Mouse (Mus musculus) forebrain, embryonic 16.5 days (tissue): ENCODE data around the gene Il22ra2. TPM values are rescaled to one million over a fixed set of nuclear protein-coding genes. Genes with fewer than 3 reads are reported as not detected.

ENCODE experiments used
- ATAC-seq: fragments of 200-750 bp; cut with Nextera tagmentation; 2 replicates; pipeline ENCODE4 v1.8.0; 2017; ENCODE audit warnings: mild to moderate bottlenecking, moderate library complexity
- H3K27ac ChIP-seq: fragments of 300-500 bp; sonication (generic); 2 replicates; pipeline ENCODE4 v1.5.1; 2014; ENCODE audit warnings: low read length, control low read depth
- H3K27me3 ChIP-seq: fragments of 300-500 bp; sonication (generic); replicated peaks from 2 replicates; pipeline ENCODE4 v1.6.1; 2014; ENCODE audit warnings: low read length; ENCODE audit not compliant: control insufficient read depth, insufficient read depth
- H3K36me3 ChIP-seq: fragments of 300-500 bp; sonication (generic); 2 replicates; pipeline ENCODE4 v1.6.1; 2014; ENCODE audit not compliant: control insufficient read depth, insufficient read depth
- H3K4me1 ChIP-seq: fragments of 300-500 bp; sonication (generic); replicated peaks from 2 replicates; pipeline ENCODE4 v1.6.1; 2014; ENCODE audit warnings: low read length; ENCODE audit not compliant: control insufficient read depth, insufficient read depth
- H3K4me2 ChIP-seq: fragments of 300-500 bp; sonication (generic); 2 replicates; pipeline ENCODE4 v1.6.1; 2014; ENCODE audit warnings: mild to moderate bottlenecking, low read length, control low read depth
- H3K4me3 ChIP-seq: fragments of 300-500 bp; sonication (generic); replicated peaks from 2 replicates; pipeline ENCODE4 v1.5.1; 2014; ENCODE audit warnings: mild to moderate bottlenecking, low read length, control low read depth
- H3K9ac ChIP-seq: fragments of 300-500 bp; sonication (generic); replicated peaks from 2 replicates; pipeline ENCODE4 v1.6.1; 2014; ENCODE audit warnings: low read depth, low read length, control low read depth
- H3K9me3 ChIP-seq: fragments of 300-500 bp; sonication (generic); 2 replicates; pipeline ENCODE4 v1.6.1; 2016; ENCODE audit warnings: low read length; ENCODE audit not compliant: control insufficient read depth
- WGBS: fragments of 180-500 bp; shearing (Covaris S2); extraction: QIAGEN DNeasy Blood & Tissue Kit; methylation state at CpG from one replicate; pipeline ENCODE4 v1.1.7; 2014; 5-methylcytosine and 5-hydroxymethylcytosine counted together
- polyA plus RNA-seq: library from polyadenylated mRNA; unstranded; fragments of >200 nt; fragmentation: Nextera tagmentation; extraction: Ambion mirVana; gene quantifications from 2 replicates; pipeline ENCODE4 v1.2.1, GENCODE M21; 2015

The Il22ra2 gene
- not detected in 2 replicates for polyA plus RNA-seq

DNA sequence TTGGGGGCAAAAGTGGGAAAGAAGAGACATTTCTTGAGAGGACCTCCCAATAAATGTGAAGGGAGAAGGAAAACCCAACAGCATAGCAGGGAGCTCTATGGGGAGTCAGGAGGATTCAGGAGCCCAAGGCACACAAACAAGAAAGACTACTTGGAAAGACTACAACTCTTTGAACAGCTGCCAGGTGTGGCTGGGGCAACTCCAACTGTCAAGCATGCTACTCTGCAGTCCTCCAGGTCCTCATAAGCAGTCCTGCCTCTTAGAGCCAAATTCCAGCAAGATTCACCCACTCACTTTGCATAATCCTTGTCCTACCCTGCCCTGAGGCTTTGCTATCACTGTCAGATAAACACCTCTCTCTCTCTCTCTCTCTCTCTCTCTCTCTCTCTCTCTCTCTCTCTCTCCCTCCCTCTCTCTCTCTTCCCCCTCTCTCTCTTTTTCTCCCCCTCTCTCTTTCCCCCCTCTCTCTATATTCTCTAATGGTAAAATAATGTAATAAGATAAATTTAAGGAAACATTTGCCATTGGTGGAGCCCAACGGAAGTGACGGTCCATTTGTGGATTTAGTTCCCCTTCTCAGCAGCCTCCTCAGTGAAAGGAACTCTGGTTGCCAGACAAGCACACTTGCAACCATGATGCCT lies at the start of gene Il22ra2:
TSS of gene Il22ra2 (plus strand) at position 591 of the 641 bp plus-strand sequence.
- Histone ChIP-seq H3K27ac (no peak within 1 kb of the TSS), H3K9me3 (no peaks in the 10 kb centered on the region), H3K27me3 (no peaks in the 10 kb centered on the region), H3K36me3 (no peaks in the 10 kb centered on the region), H3K4me1 (no peaks in the 10 kb centered on the region), H3K4me2 (no peak within 1 kb of the TSS), H3K9ac (no peak within 1 kb of the TSS), H3K4me3 (no peak within 1 kb of the TSS)
- ATAC-seq, result no peak
- WGBS, result 96% methylated on average over 2 of the region's 2 CpGs

DNA sequence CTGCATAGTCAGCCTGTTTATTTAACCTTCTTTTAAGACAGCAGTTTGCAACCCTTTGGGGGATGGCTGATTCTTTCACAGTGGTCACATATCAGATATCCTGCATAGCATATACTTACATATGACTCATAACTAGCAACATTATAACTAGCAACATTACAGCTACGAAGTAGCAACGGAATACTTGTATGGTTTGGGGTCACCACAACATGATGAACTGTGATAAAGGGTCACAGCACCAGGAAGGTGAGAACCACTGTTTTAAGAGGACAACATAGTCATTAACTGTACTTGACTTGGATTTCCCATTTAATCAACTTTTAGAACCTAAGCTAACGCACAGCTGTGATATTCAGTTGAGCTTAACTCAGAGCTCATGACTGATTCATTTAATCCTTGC lies 44.2 kb upstream of the Il22ra2 start:
- H3K4me1 ChIP-seq, result peaks cover 4% of the 10 kb centered on the region; the same call in 1 of the 2 replicates
- H3K4me3 ChIP-seq, result no peak overlapping the region
- ATAC-seq, result no peak
- no peak overlapping the region for H3K4me2 ChIP-seq
- H3K36me3 ChIP-seq, result no peaks in the 10 kb centered on the region
- H3K27me3 ChIP-seq, result no peaks in the 10 kb centered on the region
- 97% methylated on average over 3 of the region's 3 CpGs for WGBS
- H3K9ac ChIP-seq, result no peak overlapping the region
- no peak overlapping the region for H3K27ac ChIP-seq
- H3K9me3 ChIP-seq, result no peaks in the 10 kb centered on the region

DNA sequence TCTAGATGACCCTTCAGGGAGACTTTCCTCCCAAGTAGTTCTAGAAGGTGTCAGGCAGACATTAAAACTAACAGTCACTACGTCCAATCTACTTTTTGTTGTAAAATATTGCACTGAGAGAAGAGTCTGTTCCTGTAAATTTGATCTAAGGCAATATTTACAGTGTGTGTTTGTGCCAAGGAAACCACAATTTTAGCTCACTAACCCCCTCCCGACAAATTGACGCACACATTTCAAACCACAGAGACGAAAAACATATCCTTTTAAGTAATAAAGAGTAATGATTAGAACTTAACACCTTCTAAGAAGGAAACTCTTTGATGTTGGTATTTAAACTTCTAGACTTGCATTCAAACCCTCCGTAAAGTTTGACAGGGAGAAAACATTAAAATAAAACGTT lies 43.8 kb upstream of the Il22ra2 start:
- WGBS, result 81% methylated on average over 6 of the region's 6 CpGs
- H3K9ac ChIP-seq, result no peak overlapping the region
- no peak overlapping the region for H3K4me3 ChIP-seq
- peaks cover 4% of the 10 kb centered on the region; the same call in 1 of the 2 replicates for H3K4me1 ChIP-seq
- no peaks in the 10 kb centered on the region for H3K27me3 ChIP-seq
- no peaks in the 10 kb centered on the region for H3K9me3 ChIP-seq
- H3K27ac ChIP-seq, result no peak overlapping the region
- H3K4me2 ChIP-seq, result no peak overlapping the region
- ATAC-seq, result no peak
- no peaks in the 10 kb centered on the region for H3K36me3 ChIP-seq

DNA sequence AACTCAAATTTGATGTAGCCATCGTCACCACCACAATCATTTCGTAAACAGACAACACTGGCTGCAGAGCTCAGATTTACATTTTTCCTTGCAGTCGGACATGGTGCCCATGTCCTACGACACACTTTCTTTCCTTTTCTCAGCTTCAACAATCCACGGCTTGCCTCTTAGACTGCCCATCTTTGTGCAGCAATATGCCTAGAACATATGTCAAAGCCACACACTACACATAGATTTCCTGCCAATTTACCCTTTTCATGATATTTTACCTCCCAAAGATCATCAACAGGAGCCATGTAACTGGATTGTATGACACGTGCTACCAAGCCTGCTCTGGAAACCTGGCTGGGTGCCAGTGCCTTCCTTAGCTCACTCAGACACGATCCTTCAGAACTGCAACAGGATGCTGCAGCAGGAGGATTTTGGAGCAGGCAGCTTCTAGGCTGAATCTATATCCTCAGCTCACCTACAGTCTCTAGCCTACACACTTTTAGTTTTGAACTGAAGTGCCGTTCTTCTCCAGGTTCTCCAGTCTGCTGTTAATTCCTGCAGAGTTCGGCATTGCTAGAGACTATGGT lies 43.3 kb upstream of the Il22ra2 start:
- no peak overlapping the region for H3K4me3 ChIP-seq

DNA sequence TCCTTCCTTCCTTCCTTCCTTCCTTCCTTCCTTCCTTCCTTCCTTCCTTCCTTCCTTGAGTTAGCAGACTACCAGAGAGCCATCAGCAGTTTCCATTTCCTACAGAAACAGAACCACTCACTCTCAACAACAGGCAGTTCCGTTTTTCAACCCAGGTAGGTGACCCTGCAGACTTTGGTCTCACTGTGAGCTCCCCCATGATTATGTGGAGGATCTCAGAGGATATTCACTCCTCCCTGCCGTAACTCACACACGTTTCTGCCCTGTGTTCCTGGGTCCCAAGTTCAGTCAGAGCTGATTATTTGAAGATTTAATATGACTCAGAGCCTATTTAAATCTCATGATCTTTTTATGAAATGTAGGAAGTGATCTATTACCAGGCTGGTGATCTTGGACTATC lies 41.1 kb upstream of the Il22ra2 start:
- no peak overlapping the region for H3K4me3 ChIP-seq
- WGBS, result 65% methylated on average over 3 of the region's 3 CpGs
- H3K36me3 ChIP-seq, result no peaks in the 10 kb centered on the region
- H3K27me3 ChIP-seq, result no peaks in the 10 kb centered on the region
- H3K4me1 ChIP-seq, result peaks cover 4% of the 10 kb centered on the region; the same call in 1 of the 2 replicates
- no peak overlapping the region for H3K4me2 ChIP-seq
- H3K9ac ChIP-seq, result no peak overlapping the region
- ATAC-seq, result no peak
- H3K27ac ChIP-seq, result no peak overlapping the region
- no peaks in the 10 kb centered on the region for H3K9me3 ChIP-seq

More for the DNA sequence above, 43.3 kb upstream of the Il22ra2 start:
- peak; percentile 67 for ATAC-seq
- Histone ChIP-seq H3K9ac (no peak overlapping the region), H3K4me2 (no peak overlapping the region), H3K9me3 (no peaks in the 10 kb centered on the region), H3K27ac (no peak overlapping the region), H3K27me3 (no peaks in the 10 kb centered on the region), H3K4me1 (peaks cover 4% of the 10 kb centered on the region; the same call in 1 of the 2 replicates), H3K36me3 (no peaks in the 10 kb centered on the region)
- WGBS, result 64% methylated on average over 9 of the region's 9 CpGs

DNA sequence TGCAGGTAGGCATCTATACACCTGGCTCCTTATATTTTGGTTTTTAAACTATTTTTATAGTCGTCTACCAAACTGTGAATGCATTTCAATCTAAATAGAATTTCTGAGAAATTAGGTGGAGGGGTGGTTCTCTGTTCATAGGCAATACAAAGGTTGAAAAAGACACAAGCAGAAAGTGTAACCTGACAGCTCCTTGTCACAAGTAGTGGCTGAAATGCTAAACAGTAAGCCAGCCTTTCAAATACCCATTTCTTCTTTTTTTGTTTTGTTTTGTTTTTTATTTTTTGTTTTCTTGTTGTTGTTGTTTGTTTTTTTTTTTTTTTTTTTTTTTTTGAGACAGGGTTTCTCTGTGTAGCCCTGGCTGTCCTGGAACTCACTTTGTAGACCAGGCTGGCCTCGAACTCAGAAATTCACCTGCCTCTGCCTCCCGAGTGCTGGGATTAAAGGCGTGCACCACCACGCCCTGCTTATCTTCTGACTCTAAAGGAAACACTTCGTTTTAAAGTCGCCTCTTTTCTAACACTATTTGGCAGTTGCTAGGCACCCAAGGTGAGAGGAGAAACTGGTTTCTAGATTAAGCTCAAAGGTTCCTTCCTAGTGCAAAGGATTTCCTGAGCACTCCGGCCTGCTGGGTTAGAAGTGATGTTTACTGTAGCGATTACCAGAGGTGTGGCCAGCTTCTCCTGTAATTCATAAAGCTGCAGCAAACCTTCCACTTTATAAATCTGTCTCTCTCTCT lies 39.8 kb upstream of the Il22ra2 start:
- no peak for ATAC-seq
- no peak overlapping the region for H3K9ac ChIP-seq
- no peaks in the 10 kb centered on the region for H3K9me3 ChIP-seq
- no peaks in the 10 kb centered on the region for H3K27me3 ChIP-seq
- H3K4me2 ChIP-seq, result no peak overlapping the region
- no peak overlapping the region for H3K27ac ChIP-seq
- H3K4me1 ChIP-seq, result peaks cover 4% of the 10 kb centered on the region; the same call in 1 of the 2 replicates
- WGBS, result 87% methylated on average over 9 of the region's 9 CpGs
- no peaks in the 10 kb centered on the region for H3K36me3 ChIP-seq
- H3K4me3 ChIP-seq, result no peak overlapping the region

DNA sequence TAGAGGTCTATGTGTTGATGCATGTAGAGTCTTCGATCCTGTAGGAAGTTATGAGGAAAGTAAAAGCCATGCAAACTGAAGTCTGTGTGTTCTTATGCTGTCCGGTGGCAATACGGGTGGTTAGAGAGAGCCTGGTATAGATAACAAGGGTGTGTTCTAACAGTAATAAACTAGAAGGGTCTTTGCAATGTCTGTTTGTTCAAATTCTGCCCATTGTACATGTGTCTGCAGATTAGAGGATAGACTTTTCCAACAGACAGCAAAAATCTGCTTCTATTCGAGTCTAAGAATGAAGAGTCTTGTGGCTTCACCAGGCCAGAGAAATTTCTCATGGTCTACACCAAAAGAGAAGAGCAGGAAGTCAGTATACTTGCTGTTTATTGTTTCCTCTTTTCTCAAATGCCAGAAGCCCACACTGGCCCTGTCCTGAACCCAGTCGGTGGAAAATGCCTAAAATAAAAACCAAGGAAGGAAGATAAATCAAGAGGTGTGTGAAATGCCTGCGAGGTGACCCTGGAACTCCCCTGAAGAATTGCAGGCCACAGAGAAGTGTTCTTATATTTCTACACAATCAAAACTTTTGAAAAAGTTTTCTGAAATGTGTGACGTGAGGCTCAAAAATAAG lies 38.9 kb upstream of the Il22ra2 start:
- no peak for ATAC-seq
- 83% methylated on average over 7 of the region's 7 CpGs for WGBS
- Histone ChIP-seq H3K4me3 (no peak overlapping the region), H3K27ac (no peak overlapping the region), H3K9ac (no peak overlapping the region), H3K4me1 (peaks cover 4% of the 10 kb centered on the region; the same call in 1 of the 2 replicates), H3K9me3 (no peaks in the 10 kb centered on the region), H3K27me3 (no peaks in the 10 kb centered on the region), H3K4me2 (no peak overlapping the region), H3K36me3 (no peaks in the 10 kb centered on the region)

DNA sequence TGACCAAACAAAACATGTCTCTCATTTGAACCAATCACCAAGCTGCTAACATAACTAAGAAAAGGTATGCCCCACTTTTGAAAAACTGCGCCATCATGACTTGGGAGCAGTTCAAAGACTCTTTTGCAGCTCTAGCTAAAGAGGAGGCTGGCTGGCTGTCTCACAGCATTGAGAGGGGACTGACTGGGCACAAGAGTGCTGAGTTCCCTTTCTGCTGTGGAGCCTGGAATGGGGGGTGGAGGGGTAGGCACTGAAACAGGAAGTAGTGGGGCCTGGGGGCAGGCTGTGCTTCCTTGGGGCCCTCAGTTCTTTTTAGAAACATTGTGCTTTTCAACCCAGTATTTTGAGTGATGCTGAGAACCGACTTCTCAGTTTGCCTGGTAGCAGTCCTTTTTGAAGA lies 37.7 kb upstream of the Il22ra2 start:
- ATAC-seq, result no peak
- H3K9me3 ChIP-seq, result no peaks in the 10 kb centered on the region
- no peak overlapping the region for H3K9ac ChIP-seq
- no peak overlapping the region for H3K27ac ChIP-seq
- WGBS, result 73% methylated on average over 2 of the region's 2 CpGs
- no peaks in the 10 kb centered on the region for H3K4me1 ChIP-seq
- H3K4me3 ChIP-seq, result no peak overlapping the region
- no peak overlapping the region for H3K4me2 ChIP-seq
- no peaks in the 10 kb centered on the region for H3K27me3 ChIP-seq
- H3K36me3 ChIP-seq, result no peaks in the 10 kb centered on the region

DNA sequence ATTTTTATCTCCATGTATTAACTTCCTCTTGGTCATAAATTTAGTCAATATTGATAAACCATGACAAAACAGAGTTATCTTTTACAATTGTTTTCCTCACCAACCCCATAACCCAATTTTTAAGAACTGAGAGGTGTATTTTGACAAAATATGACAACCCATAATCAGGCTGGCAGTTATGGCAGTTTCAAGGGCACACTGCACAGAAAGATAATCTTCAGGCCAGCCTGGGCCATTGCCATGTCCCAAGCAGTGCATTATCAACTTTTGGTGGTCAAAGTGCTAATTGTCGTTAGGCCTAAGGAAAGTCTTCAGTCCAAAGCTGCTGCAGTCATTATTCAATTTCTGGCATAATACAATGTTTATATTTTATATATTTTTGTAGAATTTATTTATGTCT lies 37.0 kb upstream of the Il22ra2 start:
- 77% methylated on average over 1 of the region's 1 CpGs for WGBS
- Histone ChIP-seq H3K9me3 (no peaks in the 10 kb centered on the region), H3K9ac (no peak overlapping the region), H3K36me3 (no peaks in the 10 kb centered on the region), H3K4me2 (no peak overlapping the region), H3K4me1 (no peaks in the 10 kb centered on the region), H3K4me3 (no peak overlapping the region), H3K27ac (no peak overlapping the region), H3K27me3 (no peaks in the 10 kb centered on the region)
- ATAC-seq, result no peak
